Mouse (Mus musculus): ENCODE results near the gene Gm11020. TPM values are rescaled to one million over a fixed set of nuclear protein-coding genes. Genes with fewer than 3 reads are reported as not detected.

Gm11020 gene
- polyA plus RNA-seq (2017; shearing (Covaris generic)), result not detected

GRCm38 (mm10) chr8:104321267-104321666 lies at the start of gene Gm11020:
TSS of gene Gm11020 (plus strand) at chr8:104321567.

DNA sequence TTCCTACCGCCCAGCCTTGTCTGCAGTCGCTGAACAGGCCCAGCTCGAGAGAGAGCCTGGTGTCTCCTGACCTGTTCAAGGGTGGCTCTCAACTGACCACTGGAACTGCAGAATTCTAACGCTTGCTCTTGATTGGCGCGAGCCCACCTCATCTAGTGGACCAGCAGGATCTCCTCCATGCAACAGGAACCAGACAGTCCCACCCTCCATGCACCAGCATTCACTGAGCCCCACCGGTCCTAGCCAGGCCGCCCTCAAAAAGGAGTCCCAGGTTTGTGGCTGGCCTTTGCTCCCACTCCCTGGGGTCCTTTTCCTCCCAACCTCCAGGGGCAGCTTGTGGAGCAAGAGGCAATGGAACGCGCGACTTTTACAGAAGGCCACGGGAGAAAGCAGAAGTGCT lies 28.3 kb upstream of the Gm11020 start, which contains the start of gene Cmtm2a:
TSS of gene Cmtm2a (minus strand) at position 101 of the 400 bp plus-strand sequence.

DNA sequence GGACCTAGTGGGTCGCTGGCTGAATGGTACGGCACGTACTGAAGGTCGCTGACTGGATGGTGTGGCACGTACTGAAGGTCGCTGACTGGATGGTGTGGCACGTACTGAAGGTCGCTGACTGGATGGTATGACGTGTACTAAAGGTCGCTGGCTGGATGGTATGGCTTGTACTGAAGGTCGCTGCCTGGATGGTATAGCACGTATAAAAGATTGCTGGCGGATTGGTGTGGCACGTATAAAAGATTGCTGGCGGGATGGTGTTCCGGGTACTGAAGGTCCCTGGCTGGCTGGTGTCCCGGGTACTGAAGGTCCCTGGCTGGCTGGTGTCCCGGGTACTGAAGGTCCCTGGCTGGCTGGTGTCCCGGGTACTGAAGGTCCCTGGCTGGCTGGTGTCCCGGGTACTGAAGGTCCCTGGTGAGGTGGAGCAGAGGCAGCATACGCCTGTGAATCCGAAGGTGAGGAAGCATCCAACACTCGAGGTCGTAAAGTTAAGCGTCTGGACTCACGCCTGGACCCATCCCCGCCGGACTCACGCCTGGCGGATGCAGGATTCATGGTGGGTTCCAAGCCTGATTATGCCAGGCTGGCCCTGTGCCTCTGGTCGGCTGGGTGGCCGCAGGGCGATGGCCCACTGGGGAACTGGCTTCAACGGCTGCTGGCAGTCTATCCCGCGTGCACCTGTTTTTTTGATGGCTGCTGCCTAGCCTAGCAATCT lies 11.8 kb upstream of the Gm11020 start, which contains the start of the genes Gm45711 and Cmtm1:
TSS of gene Gm45711 (minus strand) at position 641 of the 715 bp plus-strand sequence.
TSS of gene Cmtm1 (minus strand) at position 705 of the 715 bp plus-strand sequence.

DNA sequence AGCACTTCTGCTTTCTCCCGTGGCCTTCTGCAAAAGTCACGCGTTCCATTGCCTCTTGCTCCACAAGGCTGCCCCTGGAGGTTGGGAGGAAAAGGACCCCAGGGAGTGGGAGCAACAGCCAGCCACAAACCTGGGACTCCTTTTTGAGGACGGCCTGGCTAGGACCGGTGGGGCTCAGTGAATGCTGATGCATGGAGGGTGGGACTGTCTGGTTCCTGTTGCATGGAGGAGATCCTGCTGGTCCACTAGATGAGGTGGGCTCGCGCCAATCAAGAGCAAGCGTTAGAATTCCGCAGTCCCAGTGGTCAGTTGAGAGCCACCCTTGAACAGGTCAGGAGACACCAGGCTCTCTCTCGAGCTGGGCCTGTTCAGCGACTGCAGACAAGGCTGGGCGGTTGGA lies 563 bp downstream of the Gm11020 start, which contains the start of gene Cmtm2b:
TSS of gene Cmtm2b (plus strand) at position 301 of the 400 bp plus-strand sequence.

GRCm38 (mm10) chr8:104339229-104339982 lies 18.0 kb downstream of the Gm11020 start, which contains the start of gene Cmtm3:
TSS of gene Cmtm3 (plus strand) at chr8:104339410.

Other genes with a start within 250 kb of the Gm11020 start
- under 1 TPM; 0.06 to 0.19 TPM for gene Cdh5, start 219.9 kb upstream of the Gm11020 start, polyA plus RNA-seq (2017; shearing (Covaris generic))
- gene Bean1, start 151.1 kb upstream of the Gm11020 start, polyA plus RNA-seq (2017; shearing (Covaris generic)), result under 1 TPM in 1 of 2 experiments, not detected in 1; 0.34 TPM
- gene Tk2, start 73.0 kb upstream of the Gm11020 start, polyA plus RNA-seq (2017; shearing (Covaris generic)), result 10 to 100 TPM; 61.4 to 69.4 TPM
- gene Cklf, start 70.7 kb upstream of the Gm11020 start, polyA plus RNA-seq (2017; shearing (Covaris generic)), result 100 to 1,000 TPM in 1 of 2 experiments, 10 to 100 TPM in 1; 85.6 to 108 TPM
- gene Cmtm2a, start 28.4 kb upstream of the Gm11020 start, polyA plus RNA-seq (2017; shearing (Covaris generic)), result under 1 TPM in 1 of 2 experiments, not detected in 1; 0.48 TPM
- gene Gm45711, start 11.5 kb upstream of the Gm11020 start, polyA plus RNA-seq (2017; shearing (Covaris generic)), result not detected
- under 1 TPM in 1 of 2 experiments, not detected in 1; 0.31 TPM for gene Cmtm1, start 11.4 kb upstream of the Gm11020 start, polyA plus RNA-seq (2017; shearing (Covaris generic))
- not detected for gene Cmtm2b, start 663 bp downstream of the Gm11020 start, polyA plus RNA-seq (2017; shearing (Covaris generic))
- 10 to 100 TPM; 20.2 to 24.7 TPM for gene Cmtm3, start 17.8 kb downstream of the Gm11020 start, polyA plus RNA-seq (2017; shearing (Covaris generic))
- gene Cmtm4, start 74.2 kb downstream of the Gm11020 start, polyA plus RNA-seq (2017; shearing (Covaris generic)), result under 1 TPM; 0.49 to 0.91 TPM
- gene Dync1li2, start 121.5 kb downstream of the Gm11020 start, polyA plus RNA-seq (2017; shearing (Covaris generic)), result 10 to 100 TPM; 29.0 to 38.0 TPM
- gene Terb1, start 188.3 kb downstream of the Gm11020 start, polyA plus RNA-seq (2017; shearing (Covaris generic)), result not detected
- 10 to 100 TPM; 72.7 to 85.3 TPM for gene Nae1, start 213.1 kb downstream of the Gm11020 start, polyA plus RNA-seq (2017; shearing (Covaris generic))
- gene Car7, start 213.1 kb downstream of the Gm11020 start, polyA plus RNA-seq (2017; shearing (Covaris generic)), result 1 to 10 TPM; 2.6 to 2.9 TPM

Data from activated CD4-positive, CD25-positive, alpha-beta regulatory T cell (primary cell).